Mouse (Mus musculus) MEL (cell line): Measurements from ENCODE around the gene Skida1. TPM values are rescaled to one million over a fixed set of nuclear protein-coding genes. Genes with fewer than 3 reads are reported as not detected.

Experiments
- DNase-seq: peaks from one replicate; pipeline ENCODE4 v3.0.0; 2011; ENCODE audit warnings: low read depth, low spot score
- H3K27ac ChIP-seq: 2 replicates; pipeline ENCODE4 v1.5.1; 2012; ENCODE audit warnings: low read depth, mild to moderate bottlenecking, control low read depth, low read length, moderate library complexity; ENCODE audit not compliant: control insufficient read depth
- H3K27me3 ChIP-seq, 2 experiments: fragments of 150-350 bp in 1 of 2; sonication (generic) in 1 of 2; 2 replicates each; pipeline ENCODE4 v1.6.1; 2012; ENCODE audit warnings: low read length in 2 of 2, mild to moderate bottlenecking in 2 of 2, improper control_type of control experiment in 1 of 2, moderate library complexity in 1 of 2; ENCODE audit not compliant: insufficient read depth in 2 of 2, control insufficient read depth in 1 of 2
- H3K36me3 ChIP-seq, 2 experiments: 2 replicates each; pipeline ENCODE4 v1.6.1; 2012 to 2014; ENCODE audit warnings: low read length in 2 of 2, improper control_type of control experiment in 1 of 2, inconsistent platforms in 1 of 2, mild to moderate bottlenecking in 1 of 2; ENCODE audit not compliant: insufficient read depth in 2 of 2, control insufficient read depth in 1 of 2
- H3K4me1 ChIP-seq, 2 experiments: fragments of 150-350 bp in 1 of 2; sonication (generic) in 1 of 2; 2 replicates each; pipeline ENCODE4 v1.6.1; 2012; ENCODE audit warnings: low read length in 2 of 2, improper control_type of control experiment in 1 of 2, mild to moderate bottlenecking in 1 of 2; ENCODE audit not compliant: insufficient read depth in 2 of 2, control insufficient read depth in 1 of 2
- H3K4me3 ChIP-seq, 2 experiments: fragments of 150-350 bp in 1 of 2; sonication (generic) in 1 of 2; 2 replicates each; pipeline ENCODE4 v1.5.1; 2012; ENCODE audit warnings: low read depth in 2 of 2, low read length in 2 of 2, mild to moderate bottlenecking in 2 of 2, moderate library complexity in 2 of 2, control low read depth in 1 of 2, improper control_type of control experiment in 1 of 2; ENCODE audit not compliant: control insufficient read depth in 1 of 2, insufficient read depth in 1 of 2
- H3K79me2 ChIP-seq: 2 replicates; pipeline ENCODE4 v1.6.1; 2012; ENCODE audit warnings: mild to moderate bottlenecking, low read length, moderate library complexity; ENCODE audit not compliant: control insufficient read depth, poor library complexity, insufficient read depth
- H3K9ac ChIP-seq: 2 replicates; pipeline ENCODE4 v1.6.1; 2012; ENCODE audit warnings: low read depth, mild to moderate bottlenecking, control low read depth, low read length, moderate library complexity; ENCODE audit not compliant: control insufficient read depth, poor library complexity, severe bottlenecking
- H3K9me3 ChIP-seq: fragments of 150-350 bp; sonication (generic); replicated peaks from 2 replicates; pipeline ENCODE4 v1.6.1; 2012; ENCODE audit warnings: mild to moderate bottlenecking, low read length, improper control_type of control experiment, moderate library complexity; ENCODE audit not compliant: insufficient read depth
- CHD1 ChIP-seq: IDR thresholded peaks from 2 replicates; pipeline ENCODE4 v1.6.1; 2012; ENCODE audit warnings: low read depth, mild to moderate bottlenecking, inconsistent platforms, low read length, improper control_type of control experiment
- CHD2 ChIP-seq: IDR thresholded peaks from 2 replicates; pipeline ENCODE4 v1.6.1; 2011; ENCODE audit warnings: low read length, improper control_type of control experiment
- CTCF ChIP-seq, 3 experiments: IDR thresholded peaks in 2 of 3; conservative IDR thresholded peaks in 1 of 3; 2 replicates each; pipeline ENCODE4 v1.5.1; 2011 to 2012; ENCODE audit warnings: low read length in 3 of 3, low read depth in 2 of 3, mild to moderate bottlenecking in 2 of 3, improper control_type of control experiment in 1 of 3, inconsistent platforms in 1 of 3, mixed read lengths in 1 of 3, moderate library complexity in 1 of 3; ENCODE audit not compliant: control insufficient read depth in 1 of 3, insufficient read depth in 1 of 3, poor library complexity in 1 of 3, severe bottlenecking in 1 of 3
- E2F4 ChIP-seq: IDR thresholded peaks from 2 replicates; pipeline ENCODE4 v1.6.1; 2011; ENCODE audit warnings: low read depth, low read length, improper control_type of control experiment, borderline replicate concordance
- ELF1 ChIP-seq: IDR thresholded peaks from 2 replicates; pipeline ENCODE4 v1.6.1; 2014; ENCODE audit warnings: low read depth, mild to moderate bottlenecking, inconsistent platforms, low read length, improper control_type of control experiment, moderate library complexity
- EP300 ChIP-seq, 2 experiments: IDR thresholded peaks; 2 replicates each; pipeline ENCODE4 v1.6.1; 2011; ENCODE audit warnings: improper control_type of control experiment in 2 of 2, low read length in 2 of 2, low read depth in 1 of 2, mild to moderate bottlenecking in 1 of 2
- ETS1 ChIP-seq: IDR thresholded peaks from 2 replicates; pipeline ENCODE4 v1.6.1; 2012; ENCODE audit warnings: low read depth, mild to moderate bottlenecking, inconsistent platforms, low read length, improper control_type of control experiment, moderate library complexity
- GABPA ChIP-seq: IDR thresholded peaks from 2 replicates; pipeline ENCODE4 v1.6.1; 2012; ENCODE audit warnings: low read depth, mild to moderate bottlenecking, inconsistent platforms, low read length, improper control_type of control experiment, moderate library complexity
- HCFC1 ChIP-seq: IDR thresholded peaks from 2 replicates; pipeline ENCODE4 v1.6.1; 2012; ENCODE audit warnings: low read depth, mild to moderate bottlenecking, inconsistent platforms, low read length, improper control_type of control experiment, moderate library complexity
- MAFK ChIP-seq: IDR thresholded peaks from 2 replicates; pipeline ENCODE4 v1.6.1; 2011; ENCODE audit warnings: low read depth, mild to moderate bottlenecking, low read length, improper control_type of control experiment, borderline replicate concordance
- MAX ChIP-seq: IDR thresholded peaks from 2 replicates; pipeline ENCODE4 v1.6.1; 2011; ENCODE audit warnings: low read length, improper control_type of control experiment
- MAZ ChIP-seq: IDR thresholded peaks from 2 replicates; pipeline ENCODE4 v1.6.1; 2012; ENCODE audit warnings: low read depth, mild to moderate bottlenecking, inconsistent platforms, low read length, improper control_type of control experiment
- MXI1 ChIP-seq: IDR thresholded peaks from 2 replicates; pipeline ENCODE4 v1.6.1; 2011; ENCODE audit warnings: mild to moderate bottlenecking, low read depth, low read length, improper control_type of control experiment
- MYB ChIP-seq: IDR thresholded peaks from 2 replicates; pipeline ENCODE4 v1.6.1; 2011; ENCODE audit warnings: mild to moderate bottlenecking, low read depth, low read length, improper control_type of control experiment
- MYC ChIP-seq: IDR thresholded peaks from 2 replicates; pipeline ENCODE4 v1.6.1; 2011; ENCODE audit warnings: low read depth, mild to moderate bottlenecking, low read length, improper control_type of control experiment, moderate library complexity
- NELFE ChIP-seq: IDR thresholded peaks from 2 replicates; pipeline ENCODE4 v1.6.1; 2011; ENCODE audit warnings: low read depth, low read length, improper control_type of control experiment
- NRF1 ChIP-seq: IDR thresholded peaks from 2 replicates; pipeline ENCODE4 v1.6.1; 2014; ENCODE audit warnings: low read depth, mild to moderate bottlenecking, inconsistent platforms, low read length, improper control_type of control experiment, moderate library complexity; ENCODE audit not compliant: poor library complexity, insufficient read depth, severe bottlenecking
- POLR2A ChIP-seq, 2 experiments: IDR thresholded peaks; 2 replicates each; pipeline ENCODE4 v1.6.1; 2011 to 2012; ENCODE audit warnings: low read length in 2 of 2, mild to moderate bottlenecking in 2 of 2, control low read depth in 1 of 2, improper control_type of control experiment in 1 of 2, low read depth in 1 of 2, moderate library complexity in 1 of 2; ENCODE audit not compliant: control insufficient read depth in 1 of 2, insufficient read depth in 1 of 2, poor library complexity in 1 of 2
- RCOR1 ChIP-seq: IDR thresholded peaks from 2 replicates; pipeline ENCODE4 v1.6.1; 2012; ENCODE audit warnings: low read depth, mild to moderate bottlenecking, inconsistent platforms, low read length, improper control_type of control experiment
- SIN3A ChIP-seq: IDR thresholded peaks from 2 replicates; pipeline ENCODE4 v1.6.1; 2012; ENCODE audit warnings: low read length, improper control_type of control experiment, inconsistent platforms
- SMC3 ChIP-seq: IDR thresholded peaks from 2 replicates; pipeline ENCODE4 v1.6.1; 2011; ENCODE audit warnings: low read depth, low read length, improper control_type of control experiment
- TAL1 ChIP-seq: IDR thresholded peaks from 2 replicates; pipeline ENCODE4 v1.6.1; 2012; ENCODE audit warnings: mild to moderate bottlenecking, inconsistent platforms, low read length, moderate library complexity, mixed read lengths
- TBP ChIP-seq: IDR thresholded peaks from 2 replicates; pipeline ENCODE4 v1.8.0; 2011; ENCODE audit warnings: low read depth, low read length, improper control_type of control experiment
- TCF12 ChIP-seq: IDR thresholded peaks from 2 replicates; pipeline ENCODE4 v1.6.1; 2014; ENCODE audit warnings: low read depth, mild to moderate bottlenecking, inconsistent platforms, low read length, improper control_type of control experiment, moderate library complexity
- UBTF ChIP-seq: IDR thresholded peaks from 2 replicates; pipeline ENCODE4 v1.6.1; 2012; ENCODE audit warnings: low read depth, mild to moderate bottlenecking, inconsistent platforms, low read length, improper control_type of control experiment, moderate library complexity, borderline replicate concordance; ENCODE audit not compliant: insufficient read depth
- USF1 ChIP-seq: IDR thresholded peaks from 2 replicates; pipeline ENCODE4 v1.6.1; 2014; ENCODE audit warnings: low read depth, mild to moderate bottlenecking, inconsistent platforms, low read length, improper control_type of control experiment, moderate library complexity
- ZC3H11A ChIP-seq: IDR thresholded peaks from 2 replicates; pipeline ENCODE4 v1.6.1; 2012; ENCODE audit warnings: low read depth, mild to moderate bottlenecking, inconsistent platforms, low read length, improper control_type of control experiment
- ZKSCAN1 ChIP-seq: IDR thresholded peaks from 2 replicates; pipeline ENCODE4 v1.6.1; 2012; ENCODE audit warnings: low read depth, mild to moderate bottlenecking, inconsistent platforms, low read length, improper control_type of control experiment, moderate library complexity
- ZMIZ1 ChIP-seq: IDR thresholded peaks from 2 replicates; pipeline ENCODE4 v1.6.1; 2012; ENCODE audit warnings: low read depth, mild to moderate bottlenecking, inconsistent platforms, low read length, improper control_type of control experiment, moderate library complexity
- polyA plus RNA-seq, 2 experiments: library from polyadenylated mRNA; stranded (reverse) in 1 of 2; unstranded in 1 of 2; fragments of >175 nt in 1 of 2; fragments of >200 nt in 1 of 2; gene quantifications; 2 replicates each; pipeline versions ENCODE4 v1.2.1 to v1.2.4; 2012; ENCODE audit warnings: low replicate concordance in 2 of 2, low read depth in 1 of 2; ENCODE audit not compliant: insufficient read length in 2 of 2, insufficient read depth in 1 of 2, missing spikeins in 1 of 2
- total RNA-seq: library from RNA; depleted of rRNA; stranded (reverse); fragments of 300-350 nt; gene quantifications from 2 replicates; pipeline ENCODE4 v1.2.3, GENCODE M21; 2012

Gene Skida1
- total and polyA plus RNA-seq, 3 experiments = 0.12 to 0.88 TPM; not detected in 1

DNA sequence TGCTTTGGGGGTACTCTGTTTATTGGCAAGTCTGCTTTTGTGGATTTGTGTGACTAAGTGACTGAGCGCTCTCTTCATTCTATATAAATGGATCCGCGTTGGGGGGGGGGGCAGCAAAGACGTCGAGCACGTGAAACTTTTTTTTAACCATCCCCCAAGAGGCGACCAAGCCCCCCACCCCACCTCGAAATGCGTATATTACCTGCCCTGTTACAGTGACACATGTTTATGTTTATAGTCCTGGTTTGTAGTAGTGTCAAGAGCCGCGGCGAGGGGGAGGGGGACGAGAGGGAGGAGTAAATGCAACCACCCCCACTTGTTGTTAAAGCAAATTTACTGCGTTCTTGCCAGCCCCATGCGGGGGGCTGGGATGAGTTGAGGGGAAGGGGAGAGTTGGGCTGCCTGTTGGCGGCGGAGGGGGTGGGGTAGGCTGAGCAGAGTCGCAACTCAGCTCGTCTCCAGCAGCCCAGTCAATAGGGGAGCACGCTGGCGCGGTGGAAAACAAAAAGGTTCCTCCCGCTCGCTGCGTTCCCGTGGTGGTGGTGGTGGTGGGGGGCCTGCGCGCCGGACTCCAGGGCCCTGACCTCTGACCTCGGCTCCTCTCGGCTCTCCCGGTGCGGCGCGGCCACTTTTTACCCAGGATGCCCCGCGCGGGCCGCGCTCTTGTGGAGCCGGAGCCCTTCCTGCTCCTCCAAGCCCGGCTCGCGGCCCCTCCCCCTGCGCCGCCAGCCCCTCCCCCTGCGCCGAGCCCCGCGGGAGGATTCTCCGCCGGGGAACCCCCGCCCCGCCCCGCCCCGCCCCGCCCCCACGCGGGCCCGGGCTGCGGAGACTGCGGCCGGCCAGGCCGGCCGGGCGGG lies 7.3 kb upstream of the Skida1 start:
- TF ChIP-seq CTCF (IDR thresholded peaks at IDR 0.05 in 2 of 3, conservative IDR thresholded peaks at IDR 0.05 in 1 of 3; ENCODE audit: control insufficient read depth in 1 of 3, insufficient read depth in 1 of 3, low read depth in 2 of 3, low read length in 3 of 3, poor library complexity in 1 of 3, severe bottlenecking in 1 of 3) (no peak), TBP (0 out of 2 replicates have a peak, but pooled peaks have one; percentile 25), NELFE (peak; percentile 55), MAX (no peak; the same call in 1 of the 2 replicates), ELF1 (no peak), E2F4 (no peak), EP300 (IDR thresholded peaks at IDR 0.05; ENCODE audit: low read depth in 1 of 2, low read length in 2 of 2) (no peak), HCFC1 (peak; percentile 53), USF1 (no peak), CHD1 (no peak), NRF1 (no peak), RCOR1 (no peak), TCF12 (0 out of 2 replicates have a peak, but pooled peaks have one; percentile 17), TAL1 (no peak), MYB (no peak), ZMIZ1 (peak; percentile 36; the same call in 1 of the 2 replicates), SMC3 (no peak), MAZ (0 out of 2 replicates have a peak, but pooled peaks have one; percentile 48), MXI1 (peak; percentile 56; the same call in 1 of the 2 replicates), SIN3A (peak; percentile 71), ETS1 (0 out of 2 replicates have a peak, but pooled peaks have one; percentile 16), ZC3H11A (no peak), UBTF (no peak), POLR2A (IDR thresholded peaks at IDR 0.05; ENCODE audit: control insufficient read depth in 1 of 2, insufficient read depth in 1 of 2, low read depth in 1 of 2, low read length in 2 of 2, poor library complexity in 1 of 2) (peak in 1 of 2 experiments; percentile 60; a peak in 3 of 4 replicates), MYC (peak; percentile 25; the same call in 1 of the 2 replicates), MAFK (no peak), CHD2 (peak; percentile 49; the same call in 1 of the 2 replicates), ZKSCAN1 (no peak), GABPA (no peak)
- DNase-seq = peak; percentile 91

More for the DNA sequence above, 7.3 kb upstream of the Skida1 start:
- peaks cover 2 to 13% of the 10 kb centered on the region in 2 experiments; a peak in 3 of 4 replicates for H3K4me1 ChIP-seq
- H3K36me3 ChIP-seq = peaks cover 0 to 14% of the 10 kb centered on the region in 2 experiments; a peak in 2 of 4 replicates
- peak overlapping the region; percentile 99 for H3K9ac ChIP-seq
- no peaks in the 10 kb centered on the region for H3K9me3 ChIP-seq
- no peaks in the 10 kb centered on the region for H3K27me3 ChIP-seq
- H3K4me3 ChIP-seq = peak overlapping the region; percentile 75 to 89
- H3K79me2 ChIP-seq = peaks cover 16% of the 10 kb centered on the region; the same call in 1 of the 2 replicates
- H3K27ac ChIP-seq = peak overlapping the region; percentile 94
